Mouse (Mus musculus) thymus, postnatal 0 days (tissue): ENCODE data around the gene Baiap2l1. TPM values are rescaled to one million over a fixed set of nuclear protein-coding genes. Genes with fewer than 3 reads are reported as not detected.

Experiments
- DNase-seq: peaks from one replicate; pipeline ENCODE4 v3.0.0-alpha.2; 2015; ENCODE audit warnings: low spot score
- polyA plus RNA-seq: library from polyadenylated mRNA; unstranded; fragments of >200 nt; fragmentation: Nextera tagmentation; extraction: Ambion mirVana; gene quantifications from 2 replicates; pipeline ENCODE4 v1.2.1, GENCODE M21; 2015

The Baiap2l1 gene
- polyA plus RNA-seq, 1 experiment from 2014 or later = 2.3 TPM

DNA sequence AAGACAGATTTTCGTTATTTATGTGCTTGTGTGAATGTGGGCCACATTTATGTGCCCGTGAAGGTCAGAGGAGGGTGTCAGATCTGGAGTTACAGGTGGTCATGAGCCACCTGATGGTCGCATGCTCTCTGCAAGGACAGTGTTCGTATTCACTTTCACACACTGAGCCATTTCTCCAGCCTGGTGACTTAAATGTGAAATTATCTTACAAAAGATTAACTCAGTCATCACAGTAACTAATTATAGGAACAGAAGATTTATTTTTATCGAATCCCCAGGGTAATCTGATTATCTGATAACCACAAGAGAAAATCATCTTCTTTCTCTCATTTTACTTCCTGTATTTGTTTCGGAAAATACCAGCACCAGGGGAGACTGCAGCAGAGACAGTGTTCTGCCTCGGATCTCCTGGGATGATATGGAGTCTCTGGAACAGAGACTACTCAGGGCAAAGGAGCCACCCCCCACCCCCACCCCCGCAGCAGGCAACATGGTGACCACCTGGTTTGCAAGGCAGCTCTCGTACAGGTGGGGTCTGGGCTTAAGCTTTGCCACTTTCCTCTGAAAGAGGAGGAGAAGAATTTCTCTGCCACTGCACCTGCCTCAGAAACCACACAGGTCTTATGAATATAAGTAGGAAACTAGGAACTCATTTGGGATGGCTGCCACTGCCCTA lies 71.2 kb downstream of the Baiap2l1 start:
- DNase-seq = no peak

DNA sequence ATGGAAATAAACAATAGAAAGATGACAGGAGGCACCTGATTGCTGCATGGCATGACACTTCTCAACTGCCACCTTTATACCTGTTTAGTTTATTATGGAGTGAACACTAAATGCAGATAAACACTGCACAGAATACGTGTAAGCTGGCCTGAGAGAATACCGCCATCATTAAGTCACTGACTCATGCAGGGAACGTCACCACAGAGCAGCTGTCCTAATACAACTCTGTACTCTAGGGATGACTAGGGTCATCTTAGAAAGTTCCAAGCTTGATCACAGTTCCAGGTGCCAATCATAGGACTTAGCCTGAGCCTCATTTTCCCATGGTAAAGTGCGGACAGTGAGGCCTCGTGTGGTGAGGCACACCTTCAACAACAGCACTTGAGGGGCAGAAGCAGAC lies 73.3 kb downstream of the Baiap2l1 start:
- no peak for DNase-seq

DNA sequence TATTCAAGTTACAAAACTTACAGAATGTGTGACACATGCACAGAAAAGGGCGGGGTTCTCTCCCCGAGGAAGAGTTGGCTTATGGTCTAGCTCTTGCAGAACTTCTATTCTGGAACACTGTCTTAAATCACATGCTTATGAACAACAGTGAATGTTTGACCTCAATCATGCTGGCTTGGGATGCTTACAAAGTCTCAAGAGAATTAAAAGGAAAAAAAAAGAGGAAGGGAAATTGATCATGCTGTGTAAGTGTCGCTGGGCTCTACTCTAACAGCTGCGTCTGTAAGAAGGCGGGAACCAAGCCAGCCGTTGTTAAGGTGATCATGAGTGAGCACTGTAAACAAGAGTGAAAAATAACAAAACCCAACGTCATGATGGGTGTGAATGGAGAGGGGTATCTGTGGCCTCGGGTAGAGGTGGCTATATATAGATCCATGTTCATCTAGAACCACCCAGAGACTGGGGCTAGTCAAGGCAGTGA lies 74.3 kb downstream of the Baiap2l1 start:
- DNase-seq = no peak

DNA sequence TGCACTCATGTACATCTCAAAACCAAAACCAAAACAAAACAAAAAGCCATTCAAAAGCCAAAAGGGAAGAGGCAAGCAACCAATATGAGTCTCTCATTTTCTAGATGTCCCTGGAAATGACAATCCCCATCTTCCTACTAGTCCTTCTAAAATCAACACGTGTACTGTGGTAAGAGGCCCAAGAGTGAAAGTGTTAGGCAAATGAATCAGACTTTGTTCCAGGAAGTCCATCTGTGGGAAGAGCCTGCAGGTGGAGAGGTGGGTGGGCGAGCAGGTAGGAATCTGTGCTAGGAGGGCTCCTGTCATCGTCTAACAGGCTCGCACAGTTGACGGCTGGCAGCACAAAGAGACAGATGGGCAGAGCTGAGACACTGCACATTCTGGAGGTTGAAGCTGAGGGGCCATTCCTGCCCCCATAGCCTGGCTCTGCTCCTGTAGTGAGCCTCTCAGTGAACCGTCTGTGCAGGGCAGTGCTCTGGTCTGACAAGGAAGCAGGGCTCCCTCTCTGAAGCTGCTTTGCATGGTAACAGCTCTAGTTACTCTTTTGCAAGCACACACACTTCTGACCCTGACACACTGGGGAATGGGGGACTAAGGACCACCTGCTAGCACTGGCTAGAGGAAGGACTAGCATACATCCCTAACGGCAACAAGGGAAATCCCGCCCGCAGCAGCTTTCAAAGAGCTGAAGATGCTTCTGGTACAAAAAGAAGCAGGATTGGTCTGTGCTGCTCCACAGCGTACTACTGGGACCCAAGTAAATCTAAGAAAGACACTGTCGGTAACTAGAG lies 75.2 kb downstream of the Baiap2l1 start:
- DNase-seq = no peak

DNA sequence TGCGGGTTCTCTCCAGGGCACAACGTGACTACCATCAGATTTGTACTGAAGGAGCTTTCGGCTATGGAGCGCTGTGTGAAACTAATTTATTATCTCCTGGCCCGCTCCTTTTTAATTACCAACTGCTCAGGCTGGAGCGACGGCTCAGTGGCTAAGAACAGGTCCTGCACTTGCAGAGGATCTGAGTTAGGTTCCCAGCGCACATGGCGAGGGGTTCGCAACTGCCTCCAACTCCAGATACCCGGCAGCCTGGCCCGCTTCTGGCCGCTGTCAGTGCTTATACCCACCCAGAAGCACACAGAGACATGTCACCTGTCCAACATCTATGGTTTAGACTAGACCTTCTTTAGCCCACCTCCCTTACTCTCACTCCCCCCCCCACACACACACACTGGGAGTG lies 78.0 kb downstream of the Baiap2l1 start:
- no peak for DNase-seq

DNA sequence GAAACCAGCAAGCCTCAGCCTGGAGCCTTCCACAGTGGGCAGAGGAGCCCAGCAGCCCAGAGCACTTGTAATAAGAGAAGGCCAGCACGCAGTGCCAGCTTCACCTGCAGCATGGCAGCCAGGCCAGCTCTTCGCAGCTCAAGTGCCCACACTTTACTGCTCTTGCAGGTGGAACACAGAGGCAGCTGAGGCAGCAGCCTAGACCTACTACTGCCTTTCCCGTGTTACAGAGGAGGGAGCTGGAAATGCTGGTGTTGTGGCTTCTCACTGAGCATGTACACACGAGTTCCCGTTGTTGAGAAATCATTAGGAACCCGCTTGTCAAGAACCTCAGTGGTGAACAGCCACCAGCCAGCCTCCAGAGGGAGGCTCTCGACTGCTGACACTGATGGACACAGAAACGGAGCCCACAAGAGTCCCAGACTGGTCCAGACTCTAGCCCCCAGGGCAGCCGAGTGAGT lies 78.8 kb downstream of the Baiap2l1 start:
- DNase-seq = no peak

DNA sequence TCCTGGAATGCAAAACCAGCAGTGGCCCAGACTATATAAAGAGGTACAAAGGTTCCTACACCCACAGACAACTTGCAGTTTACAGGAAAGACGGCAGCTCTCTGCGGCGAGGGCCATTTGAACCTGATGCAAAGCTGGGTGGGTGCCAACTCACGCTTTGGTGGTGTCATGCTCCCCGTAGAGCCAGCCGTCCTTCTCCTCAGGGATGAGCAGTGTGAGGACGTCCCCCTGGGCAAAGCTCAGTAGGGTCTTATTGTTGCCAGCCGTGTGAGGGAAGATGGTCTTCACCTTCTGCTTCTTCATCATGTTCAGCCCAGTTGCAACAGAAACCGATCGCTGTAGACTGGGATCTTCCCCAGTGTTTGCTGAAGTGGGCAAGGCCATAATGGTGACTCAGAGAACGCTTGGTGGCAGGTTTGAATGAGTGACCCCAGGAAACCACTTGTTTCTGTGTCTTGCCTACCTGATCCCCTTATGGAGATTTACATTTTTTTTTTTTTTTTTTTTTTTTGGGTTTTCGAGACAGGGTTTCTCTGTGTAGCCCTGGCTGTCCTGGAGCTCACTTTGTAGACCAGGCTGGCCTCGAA lies 79.4 kb downstream of the Baiap2l1 start:
- DNase-seq = no peak

DNA sequence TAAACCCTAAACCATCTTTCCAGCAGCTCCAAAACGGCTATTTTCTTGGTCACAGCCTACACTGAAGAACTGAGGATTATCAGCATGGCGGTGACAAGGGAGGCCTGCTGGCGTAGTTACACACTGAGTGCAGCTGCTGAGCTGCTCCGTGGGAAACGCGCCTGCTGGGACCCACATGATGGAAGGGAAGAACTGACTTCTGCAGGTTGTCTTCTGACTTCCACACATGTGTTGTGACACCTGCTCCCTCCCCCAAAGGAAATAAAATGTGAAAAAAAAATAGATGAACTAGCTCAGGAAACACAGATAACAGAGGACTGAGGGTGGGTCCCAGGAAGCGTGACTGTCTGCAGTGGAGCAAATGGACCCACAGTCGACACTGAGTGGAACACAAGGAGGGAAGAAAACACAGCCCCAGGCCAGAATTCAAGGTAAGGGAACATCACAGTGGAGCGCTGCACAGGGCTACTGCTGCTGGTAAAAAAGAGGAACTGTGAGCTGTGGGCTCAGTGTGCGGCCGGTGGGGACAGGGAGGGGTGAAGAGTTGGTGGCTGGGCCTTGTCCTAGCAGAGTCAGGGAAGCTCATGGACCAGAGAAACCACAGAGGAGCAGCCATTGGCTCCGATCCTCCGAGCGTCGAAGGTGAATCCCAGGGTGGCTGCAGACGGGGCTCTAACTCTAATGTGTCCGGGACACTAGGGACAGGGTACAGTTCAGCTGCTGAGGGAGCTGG lies 80.8 kb downstream of the Baiap2l1 start:
- DNase-seq = peak; percentile 64

DNA sequence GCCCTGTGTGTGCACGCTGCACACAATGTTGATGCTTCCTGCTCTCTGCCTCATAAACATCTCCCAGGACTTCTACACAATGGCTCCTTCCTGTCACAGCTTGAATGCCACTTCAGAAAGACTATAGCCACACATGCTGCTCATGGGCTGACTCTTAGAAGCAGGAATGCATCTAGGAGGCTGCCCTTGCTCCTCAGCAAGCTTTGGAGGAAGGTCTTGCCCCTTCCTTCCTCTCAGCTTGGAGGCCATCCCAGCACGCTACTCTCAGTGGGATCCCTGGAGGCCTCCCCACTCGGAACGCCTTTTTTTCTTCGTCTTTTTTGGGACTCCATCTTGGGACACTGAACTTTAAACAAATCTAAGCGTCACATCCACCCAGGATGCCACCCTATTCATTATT lies 83.0 kb downstream of the Baiap2l1 start:
- DNase-seq = no peak

DNA sequence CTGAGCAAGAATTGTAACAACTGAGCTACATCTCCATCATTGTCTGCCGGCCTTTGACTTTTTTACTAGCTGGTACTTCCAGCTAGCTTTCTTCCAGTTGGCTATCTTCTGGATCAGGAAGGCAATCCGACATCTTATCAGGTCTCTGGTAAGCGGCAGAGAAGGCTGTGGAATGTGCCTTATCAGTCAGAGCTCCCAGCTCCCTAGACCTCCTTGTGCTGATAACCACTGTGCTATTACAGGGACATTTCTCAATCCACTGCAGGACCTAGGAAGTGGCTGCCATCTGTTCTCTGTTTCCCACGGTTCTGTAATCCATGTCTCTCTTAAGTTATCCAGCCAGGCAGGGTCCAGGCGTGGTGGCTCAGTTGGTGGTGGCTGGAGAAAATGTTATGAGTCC lies 86.1 kb downstream of the Baiap2l1 start:
- DNase-seq = no peak

DNA sequence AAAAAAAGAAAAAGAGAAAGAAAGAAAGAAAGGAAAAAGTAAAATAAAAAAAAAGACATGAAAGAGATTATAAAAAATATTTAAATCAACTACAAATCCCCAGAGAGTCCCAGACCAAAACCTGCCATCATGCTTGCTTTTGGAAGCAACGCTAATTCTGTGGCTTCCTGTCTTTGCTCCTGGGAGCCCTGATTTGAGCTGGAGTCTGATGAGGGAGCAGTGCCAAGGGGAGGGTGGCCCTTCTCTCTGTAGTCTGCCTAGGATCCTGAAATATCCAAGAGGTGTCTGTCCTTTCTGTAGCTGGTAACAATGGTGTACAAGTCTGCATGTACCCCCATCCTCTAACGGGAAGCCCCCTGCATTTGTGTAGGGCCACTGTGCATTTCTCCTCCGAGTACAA lies 86.8 kb downstream of the Baiap2l1 start:
- DNase-seq = no peak

DNA sequence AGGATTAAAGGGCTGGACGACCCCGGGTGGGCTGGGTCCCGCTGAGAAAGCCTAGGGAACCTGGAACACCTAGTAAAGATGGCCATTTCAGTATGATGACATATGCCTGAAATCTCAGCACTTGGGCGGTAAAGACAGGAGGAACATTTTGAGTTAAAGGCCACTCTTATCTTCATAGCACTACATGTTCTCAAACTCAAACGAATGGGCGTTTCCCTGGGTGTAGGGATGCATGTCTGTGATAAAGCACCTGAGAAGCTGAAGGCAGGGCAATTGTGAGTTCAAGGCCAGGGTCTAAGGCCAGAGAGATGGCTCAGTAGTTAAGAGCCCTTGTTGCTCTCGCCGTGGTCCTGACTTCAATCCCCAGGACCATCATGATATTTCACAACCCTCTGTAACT lies 87.5 kb downstream of the Baiap2l1 start:
- no peak for DNase-seq

DNA sequence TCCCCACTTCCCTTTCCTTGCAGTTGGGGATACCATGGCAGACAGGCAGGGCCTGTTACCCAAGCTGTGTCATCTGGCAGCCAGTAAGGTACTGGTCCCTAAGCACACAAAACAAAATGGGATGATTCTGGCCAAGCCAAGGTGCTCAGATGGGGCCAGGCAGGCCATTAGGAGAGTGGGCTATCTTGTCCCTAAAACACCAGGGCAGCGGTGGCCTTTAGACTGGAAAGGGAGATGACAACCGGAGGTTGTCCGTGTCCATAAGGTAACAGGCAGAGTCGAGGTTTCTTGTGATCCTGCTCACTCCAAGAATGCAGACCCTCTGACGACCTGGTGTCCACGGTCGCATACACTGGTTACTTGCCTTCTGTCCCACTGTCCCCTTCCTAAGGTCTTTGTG lies 88.0 kb downstream of the Baiap2l1 start:
- no peak for DNase-seq

DNA sequence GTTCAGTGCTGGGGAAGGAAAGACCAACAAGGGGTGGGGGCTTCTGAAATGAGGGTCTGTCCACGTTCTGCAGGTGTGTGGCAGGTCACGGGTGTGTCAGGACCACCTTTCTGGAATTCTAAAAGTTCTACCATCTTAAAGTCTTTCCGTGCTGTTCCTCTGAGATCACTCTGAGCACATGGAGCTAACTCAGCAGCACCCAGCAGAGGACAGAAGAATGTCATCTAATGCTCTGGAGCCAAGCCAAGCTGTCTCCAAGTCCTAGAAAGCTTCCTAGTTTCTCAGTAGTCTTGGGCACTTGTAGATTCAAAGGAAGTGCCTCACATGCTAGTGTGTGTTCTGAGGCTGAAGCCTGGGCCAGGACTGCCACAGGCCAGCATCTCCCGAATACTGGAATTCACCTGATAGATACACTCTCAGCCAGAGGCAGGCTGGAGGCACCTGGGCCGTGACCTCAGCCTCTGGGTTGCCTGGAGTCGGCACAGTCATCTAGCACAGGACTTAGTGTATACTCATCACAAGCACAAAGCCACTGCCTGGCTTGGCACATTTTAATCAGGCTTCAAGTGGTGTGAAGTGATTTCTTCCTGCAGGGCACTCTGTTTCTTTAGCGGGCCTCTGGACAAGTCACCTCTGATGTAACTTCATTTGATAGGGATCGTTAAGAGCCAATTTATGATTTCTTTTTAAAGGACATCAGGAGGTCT lies 90.2 kb downstream of the Baiap2l1 start:
- no peak for DNase-seq

DNA sequence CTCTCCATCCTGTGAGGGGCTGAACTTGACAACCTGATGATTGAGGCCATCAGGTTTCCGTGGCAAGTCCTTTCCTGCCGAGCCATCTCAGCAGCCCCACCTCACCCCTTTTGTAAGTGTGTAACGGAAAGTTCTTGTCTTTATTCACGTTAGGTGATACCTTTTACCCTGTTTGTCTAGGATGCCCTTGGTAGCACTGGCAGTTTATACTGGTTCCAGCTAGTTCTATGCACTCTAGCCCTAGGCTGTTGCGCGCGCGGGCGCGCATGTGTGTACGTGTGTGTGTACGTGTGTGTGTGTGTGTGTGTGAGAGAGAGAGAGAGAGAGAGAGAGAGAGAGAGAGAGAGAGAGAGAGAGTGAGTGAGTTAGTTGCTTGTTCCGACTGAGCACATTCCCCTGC lies 94.4 kb downstream of the Baiap2l1 start:
- DNase-seq = no peak

DNA sequence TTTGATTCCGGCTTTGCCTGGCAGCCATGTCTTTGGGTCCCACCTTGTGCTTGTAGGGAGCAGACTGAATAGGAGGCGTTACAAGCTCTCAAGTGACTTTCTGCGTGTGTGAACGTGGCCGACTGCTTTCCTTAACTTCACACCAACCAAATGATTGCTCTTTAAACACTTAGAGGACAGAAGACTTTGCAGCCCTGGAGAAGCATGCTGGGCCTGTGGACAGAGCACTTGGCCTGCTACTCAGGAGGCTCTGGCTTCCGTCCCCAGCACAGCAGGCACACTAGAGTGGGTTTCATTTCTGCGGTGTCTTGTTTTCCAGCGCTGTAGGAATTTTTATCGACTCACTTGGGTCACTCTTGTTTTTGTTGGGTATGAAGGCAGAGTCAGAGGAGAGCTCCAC lies 94.8 kb downstream of the Baiap2l1 start:
- no peak for DNase-seq

DNA sequence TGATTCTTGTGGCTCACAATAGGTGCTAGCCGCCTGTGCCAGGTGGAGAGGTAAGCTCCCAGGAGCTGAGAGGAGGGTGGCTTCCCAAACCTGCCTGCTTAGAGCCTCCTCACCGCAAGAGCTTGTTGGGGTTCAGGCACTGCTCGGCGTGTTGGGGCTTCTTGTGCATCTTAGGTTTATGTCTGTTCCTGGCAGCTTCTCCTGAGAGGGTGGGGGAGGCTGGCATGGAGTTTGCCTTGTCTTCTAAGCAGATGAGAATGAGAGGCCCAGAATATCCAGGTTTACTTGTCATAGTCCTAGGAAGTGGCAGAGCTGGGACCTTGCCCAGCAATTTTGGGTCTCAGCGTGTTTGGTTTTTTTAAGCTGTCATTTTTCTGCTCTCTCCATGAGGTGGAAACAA lies 96.1 kb downstream of the Baiap2l1 start:
- no peak for DNase-seq

DNA sequence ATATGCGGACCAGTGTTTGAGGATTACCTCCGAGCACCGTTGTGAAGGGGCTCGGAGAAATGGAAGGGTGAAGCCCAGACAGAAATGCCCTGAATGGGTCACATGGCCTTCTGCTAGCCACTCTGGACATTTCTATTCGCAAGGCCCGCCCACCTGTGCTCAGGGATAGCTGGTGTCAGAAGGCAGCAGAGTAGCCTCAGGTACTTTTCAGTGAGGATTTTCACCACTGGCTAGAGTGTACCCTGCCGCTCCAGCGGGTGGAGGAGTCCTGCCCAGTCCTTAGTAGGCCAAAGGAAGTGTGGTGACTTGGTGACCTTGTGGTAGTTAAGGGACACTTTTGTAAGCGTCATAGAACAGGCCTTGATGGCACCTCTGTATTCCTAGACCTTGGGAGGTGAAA lies 96.6 kb downstream of the Baiap2l1 start:
- no peak for DNase-seq

DNA sequence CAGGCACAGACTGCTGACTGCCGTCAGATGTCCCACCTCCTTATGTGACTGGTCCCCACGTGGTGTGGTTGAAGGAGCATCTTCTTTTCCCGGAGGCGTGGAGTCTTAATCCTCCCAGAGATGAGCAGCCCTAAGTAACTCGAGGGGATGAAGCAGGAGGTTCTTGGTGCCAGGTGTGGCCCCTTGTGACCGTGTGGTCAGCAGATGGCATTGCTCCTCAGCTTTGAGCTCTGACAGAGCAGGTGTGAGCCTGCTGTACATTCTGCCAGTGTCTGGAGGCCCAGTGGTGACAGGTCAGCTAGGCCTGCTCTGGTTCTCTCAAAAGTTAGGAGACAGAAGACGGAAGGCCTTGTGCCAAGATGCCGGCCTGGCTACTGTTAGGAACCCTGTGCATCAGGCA lies 97.4 kb downstream of the Baiap2l1 start:
- no peak for DNase-seq

DNA sequence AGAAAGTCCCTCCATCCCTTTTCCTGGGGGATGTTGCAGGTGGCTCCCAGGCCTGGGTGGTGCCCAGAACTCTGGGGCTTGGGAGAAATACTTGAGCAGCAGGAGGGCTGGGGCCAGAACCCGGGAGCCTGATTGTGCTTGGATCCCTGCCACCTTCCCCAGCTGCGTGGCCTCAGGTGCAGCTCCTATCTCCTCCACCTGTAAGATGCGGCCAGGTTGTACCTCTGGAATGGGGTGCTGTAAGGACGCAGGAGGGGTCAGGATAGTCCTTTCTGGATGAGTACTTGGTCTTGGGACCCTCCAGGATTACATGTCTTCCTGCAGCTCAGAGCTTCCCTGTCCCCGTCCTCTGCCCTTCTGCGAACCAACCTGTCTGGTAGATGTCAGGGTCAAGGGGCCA lies 98.7 kb downstream of the Baiap2l1 start:
- no peak for DNase-seq

DNA sequence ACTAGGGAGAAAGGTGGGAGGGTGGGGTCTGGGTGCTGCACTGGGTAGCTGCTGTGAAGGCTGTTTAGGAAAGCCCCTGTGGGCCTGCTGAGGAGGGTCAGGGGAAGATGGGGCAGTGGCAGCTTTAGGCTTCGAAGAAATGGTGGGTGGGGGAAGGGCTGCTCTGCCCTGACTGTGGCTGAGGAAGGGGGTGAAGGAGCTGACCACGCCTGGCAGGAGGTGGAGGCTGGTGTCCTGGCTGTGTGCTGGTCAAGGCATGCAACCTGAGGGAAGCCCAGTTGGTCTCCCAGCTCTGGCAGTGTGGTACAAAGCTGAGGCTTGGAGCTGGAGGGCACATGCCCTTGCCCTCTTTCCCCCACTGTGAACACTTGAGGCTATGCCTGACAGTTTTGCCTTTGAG lies 99.2 kb downstream of the Baiap2l1 start:
- no peak for DNase-seq
